Mouse (Mus musculus) bone marrow macrophage, adult 2 months (primary cell): ENCODE measurements around the gene Smyd4.

Source experiments
- CTCF ChIP-seq: IDR thresholded peaks from 2 replicates; pipeline ENCODE4 v1.5.1; 2012; ENCODE audit warnings: low read depth, mild to moderate bottlenecking, low read length, moderate library complexity
- POLR2A ChIP-seq: IDR thresholded peaks from 2 replicates; pipeline ENCODE4 v1.6.1; 2012; ENCODE audit warnings: mild to moderate bottlenecking, low read depth, low read length, borderline replicate concordance

DNA sequence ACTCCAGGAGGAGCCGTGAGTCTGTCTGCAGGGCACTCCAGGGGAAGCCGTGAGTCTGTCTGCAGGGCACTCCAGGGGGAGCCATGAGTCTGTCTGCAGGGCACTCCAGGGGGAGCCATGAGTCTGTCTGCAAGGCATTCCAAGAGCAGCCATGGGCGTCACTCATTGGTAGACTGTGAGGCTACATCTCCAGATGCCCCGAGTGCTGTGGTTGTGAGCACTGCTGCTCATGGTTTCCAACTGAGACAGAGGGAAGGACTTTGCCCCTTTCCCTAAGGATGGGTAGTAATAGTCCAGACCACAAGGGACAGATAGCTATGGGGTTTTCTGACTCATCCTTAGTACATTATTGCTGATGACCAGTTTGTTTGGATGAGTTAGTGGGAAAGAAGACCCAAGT, 57.9 kb downstream of the Smyd4 start:
- TF ChIP-seq CTCF = no peak
- TF ChIP-seq POLR2A = no peak
